Mouse (Mus musculus) liver, embryonic 14.5 days (tissue): ENCODE results near the gene Bub3. TPM values are rescaled to one million over a fixed set of nuclear protein-coding genes. Genes with fewer than 3 reads are reported as not detected.
A peak's percentile ranks its signal among the peaks of the same experiment; 100 is the strongest.

ENCODE experiments used
- ATAC-seq: fragments of 200-750 bp; cut with Nextera tagmentation; 2 replicates; pipeline ENCODE4 v1.8.0; 2017; ENCODE audit warnings: moderate number of reproducible peaks, mild to moderate bottlenecking, moderate library complexity; ENCODE audit not compliant: insufficient read depth
- DNase-seq, 3 experiments: peaks; one replicate each; pipeline ENCODE4 v3.0.0-alpha.2; 2012 to 2013; ENCODE audit warnings: low read depth in 3 of 3, low spot score in 3 of 3
- H3K27ac ChIP-seq: fragments of 300-500 bp; sonication (generic); 2 replicates; pipeline ENCODE4 v1.5.1; 2014; ENCODE audit warnings: moderate library complexity, mild to moderate bottlenecking, control low read depth, inconsistent platforms
- H3K27me3 ChIP-seq: fragments of 300-500 bp; sonication (generic); 2 replicates; pipeline ENCODE4 v1.6.1; 2014; ENCODE audit warnings: mild to moderate bottlenecking, low read length, moderate library complexity; ENCODE audit not compliant: control insufficient read depth, insufficient read depth
- H3K36me3 ChIP-seq: fragments of 300-500 bp; sonication (generic); replicated peaks from 2 replicates; pipeline ENCODE4 v1.6.1; 2014; ENCODE audit warnings: low read depth; ENCODE audit not compliant: control insufficient read depth, insufficient read depth
- H3K4me1 ChIP-seq, 2 experiments: fragments of 200-500 bp in 1 of 2; fragments of 300-500 bp in 1 of 2; sonication (generic) in 1 of 2; replicated peaks; 2 replicates each; pipeline ENCODE4 v1.6.1; 2012 to 2014; ENCODE audit warnings: antibody characterized with exemption in 1 of 2, inconsistent platforms in 1 of 2, low read length in 1 of 2; ENCODE audit not compliant: control insufficient read depth in 2 of 2, insufficient read depth in 2 of 2
- H3K4me2 ChIP-seq: fragments of 300-500 bp; sonication (generic); 2 replicates; pipeline ENCODE4 v1.6.1; 2014; ENCODE audit warnings: low read depth, mild to moderate bottlenecking, control low read depth, moderate library complexity
- H3K4me3 ChIP-seq, 2 experiments: fragments of 200-500 bp in 1 of 2; fragments of 300-500 bp in 1 of 2; sonication (generic) in 1 of 2; 2 replicates each; pipeline ENCODE4 v1.5.1; 2012 to 2014; ENCODE audit warnings: low read depth in 2 of 2, low read length in 2 of 2, mild to moderate bottlenecking in 2 of 2, control low read depth in 1 of 2, inconsistent platforms in 1 of 2, moderate library complexity in 1 of 2; ENCODE audit not compliant: insufficient read depth in 1 of 2
- H3K9ac ChIP-seq: fragments of 300-500 bp; sonication (generic); replicated peaks from 2 replicates; pipeline ENCODE4 v1.6.1; 2014; ENCODE audit warnings: mild to moderate bottlenecking, control low read depth, moderate library complexity
- H3K9me3 ChIP-seq: fragments of 300-500 bp; sonication (generic); 2 replicates; pipeline ENCODE4 v1.6.1; 2016; ENCODE audit warnings: low read length, mixed read lengths; ENCODE audit not compliant: control insufficient read depth
- CTCF ChIP-seq: IDR thresholded peaks from 2 replicates; pipeline ENCODE4 v1.5.1; 2016; ENCODE audit warnings: antibody characterized with exemption, low read depth, control low read depth
- EP300 ChIP-seq: IDR thresholded peaks from 2 replicates; pipeline ENCODE4 v1.6.1; 2016; ENCODE audit warnings: antibody characterized with exemption, low read depth
- WGBS: fragments of 180-500 bp; shearing (Covaris S2); extraction: QIAGEN DNeasy Blood & Tissue Kit; methylation state at CpG from one replicate; pipeline ENCODE4 v1.1.7; 2014; ENCODE audit not compliant: insufficient replicate concordance; 5-methylcytosine and 5-hydroxymethylcytosine counted together
- polyA plus RNA-seq, 2 experiments: library from polyadenylated mRNA; depleted of rRNA in 1 of 2; stranded (reverse) in 1 of 2; unstranded in 1 of 2; fragments of >200 nt; fragmentation: Nextera tagmentation in 1 of 2; extraction: Ambion mirVana in 1 of 2; gene quantifications; 2 replicates each; pipeline versions ENCODE4 v1.2.1 to v1.2.3; 2012 to 2014

Gene Bub3
- polyA plus RNA-seq, 2 experiments: 84.4 to 105 TPM

DNA sequence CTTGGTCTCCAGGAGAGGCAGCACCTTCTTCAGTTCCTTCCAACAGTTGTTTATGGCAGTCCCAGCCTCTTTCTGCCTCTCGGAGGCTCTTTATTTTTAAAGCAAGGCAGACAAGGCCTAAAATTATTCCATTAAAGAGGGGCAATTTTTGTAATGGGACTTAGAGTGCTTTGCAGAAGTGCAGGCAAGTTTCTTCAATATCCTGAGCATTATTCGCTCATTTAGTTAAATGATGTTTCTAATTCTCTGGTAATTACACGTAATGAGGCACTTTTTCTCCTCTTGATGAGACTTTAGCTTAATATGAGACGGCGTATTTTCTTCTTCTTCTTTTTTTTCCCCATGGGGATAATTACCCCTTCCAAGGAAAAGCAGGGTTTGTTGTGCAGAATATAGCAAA is 25.5 kb downstream of the Bub3 start:
- H3K9me3 ChIP-seq: no peaks in the 10 kb centered on the region
- DNase-seq (no peak), ATAC-seq (no peak)
- H3K27ac ChIP-seq: no peak overlapping the region
- H3K4me1 ChIP-seq: no peaks in the 10 kb centered on the region
- no peak for TF ChIP-seq EP300
- no peak for TF ChIP-seq CTCF
- no peaks in the 10 kb centered on the region for H3K27me3 ChIP-seq
- WGBS: 73% methylated on average over 5 of the region's 5 CpGs
- no peaks in the 10 kb centered on the region for H3K36me3 ChIP-seq
- H3K4me2 ChIP-seq: no peak overlapping the region
- no peak overlapping the region for H3K4me3 ChIP-seq
- no peak overlapping the region for H3K9ac ChIP-seq

DNA sequence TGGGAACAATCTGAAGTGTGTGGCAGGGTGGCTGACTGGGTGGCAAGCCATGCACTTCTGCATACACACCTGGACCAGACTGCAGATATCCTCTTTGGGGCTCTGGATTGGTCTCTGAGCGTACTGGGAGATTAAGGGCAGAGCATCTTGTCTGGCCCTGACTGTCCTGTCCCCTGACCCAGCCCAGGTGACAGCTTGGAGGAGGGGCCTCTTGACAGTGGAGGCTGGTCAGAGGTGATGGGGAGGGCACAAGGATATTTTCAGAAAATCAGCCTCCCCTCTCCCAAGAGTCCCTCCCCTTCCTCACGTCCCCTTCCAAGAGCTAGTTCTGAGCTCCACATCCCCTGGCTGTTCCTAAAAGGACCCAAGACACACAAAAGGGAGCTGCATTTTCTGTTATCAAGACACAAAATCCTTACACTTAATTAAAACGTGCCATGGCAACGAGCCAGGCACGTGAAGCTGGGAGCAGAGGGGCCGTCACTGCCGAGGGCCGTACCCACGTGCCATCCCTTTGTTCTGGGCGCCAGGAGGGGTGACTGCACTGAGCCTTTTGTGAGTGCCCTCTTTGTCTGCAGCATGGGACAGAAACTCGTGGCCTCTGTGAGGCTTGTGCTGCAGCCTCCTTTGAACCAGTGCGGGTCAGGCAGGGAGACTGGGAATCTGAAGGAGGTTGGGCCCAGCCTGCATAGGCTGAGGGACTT is 37.9 kb downstream of the Bub3 start:
- 23% methylated on average over 12 of the region's 12 CpGs for WGBS
- no peaks in the 10 kb centered on the region for H3K27me3 ChIP-seq
- H3K4me3 ChIP-seq: no peak overlapping the region
- no peak overlapping the region for H3K27ac ChIP-seq
- H3K4me2 ChIP-seq: no peak overlapping the region
- H3K9ac ChIP-seq: no peak overlapping the region
- no peaks in the 10 kb centered on the region for H3K9me3 ChIP-seq
- TF ChIP-seq EP300: no peak
- TF ChIP-seq CTCF: no peak
- H3K4me1 ChIP-seq: no peaks in the 10 kb centered on the region
- ATAC-seq: no peak
- no peaks in the 10 kb centered on the region for H3K36me3 ChIP-seq
- DNase-seq: no peak

DNA sequence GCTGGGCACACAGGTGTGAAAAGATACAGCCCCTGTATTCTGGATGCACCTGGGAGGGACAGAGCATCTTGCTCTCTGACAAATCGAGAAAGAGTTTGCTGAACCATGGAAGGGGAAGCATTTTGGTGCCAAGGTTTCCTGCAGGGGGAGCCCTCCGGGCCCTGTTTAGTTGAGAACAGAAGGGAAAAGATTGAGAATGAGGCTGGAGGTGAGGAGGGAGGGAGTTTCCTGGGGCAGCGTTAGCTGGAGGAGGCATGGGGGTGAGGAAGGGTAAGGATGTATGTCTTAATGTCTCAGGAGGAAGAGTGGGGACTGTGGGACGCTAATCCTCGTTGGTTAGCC is 38.4 kb downstream of the Bub3 start:
- Histone ChIP-seq H3K9me3 (no peaks in the 10 kb centered on the region), H3K36me3 (no peaks in the 10 kb centered on the region), H3K27ac (no peak overlapping the region), H3K9ac (no peak overlapping the region), H3K4me1 (no peaks in the 10 kb centered on the region), H3K27me3 (no peaks in the 10 kb centered on the region), H3K4me3 (no peak overlapping the region), H3K4me2 (no peak overlapping the region)
- WGBS: 2% methylated on average over 5 of the region's 5 CpGs
- peak; percentile 19; the same call in 1 of the 2 replicates for TF ChIP-seq CTCF
- no peak for TF ChIP-seq EP300
- DNase-seq (no peak), ATAC-seq (no peak)

DNA sequence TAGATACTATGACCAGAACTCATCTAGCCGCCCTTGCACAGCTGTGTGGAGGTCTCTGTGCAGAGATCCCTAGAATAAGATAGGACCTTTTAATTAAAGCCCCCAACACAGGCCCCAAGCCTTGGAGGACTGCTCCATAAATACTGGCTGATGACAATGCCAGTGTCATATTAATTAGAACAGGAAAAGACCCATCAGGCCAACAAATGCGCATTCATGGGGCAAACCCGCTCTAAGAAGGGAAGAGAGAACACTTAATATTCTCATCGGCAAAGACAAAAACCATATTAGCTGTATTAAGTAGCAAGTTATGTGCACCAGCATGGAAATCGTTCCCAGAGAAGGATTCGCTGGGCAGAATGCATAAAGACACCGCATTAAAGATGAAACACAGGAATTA is 42.1 kb downstream of the Bub3 start:
- Histone ChIP-seq H3K27ac (no peak overlapping the region), H3K27me3 (no peaks in the 10 kb centered on the region), H3K36me3 (no peaks in the 10 kb centered on the region), H3K4me3 (no peak overlapping the region), H3K4me2 (no peak overlapping the region), H3K9ac (no peak overlapping the region), H3K9me3 (no peaks in the 10 kb centered on the region), H3K4me1 (no peaks in the 10 kb centered on the region)
- no peak for DNase-seq
- 72% methylated on average over 7 of the region's 7 CpGs for WGBS
- no peak for ATAC-seq
- no peak for TF ChIP-seq CTCF

GRCm38 (mm10) chr7:131603186-131603585 is 43.2 kb downstream of the Bub3 start:
- H3K27ac ChIP-seq: no peak overlapping the region
- H3K27me3 ChIP-seq: no peaks in the 10 kb centered on the region
- WGBS: 5% methylated on average over 9 of the region's 11 CpGs
- no peak overlapping the region for H3K9ac ChIP-seq
- no peaks in the 10 kb centered on the region for H3K36me3 ChIP-seq
- ATAC-seq: no peak
- H3K4me3 ChIP-seq: no peak overlapping the region
- H3K4me1 ChIP-seq: no peaks in the 10 kb centered on the region
- no peaks in the 10 kb centered on the region for H3K9me3 ChIP-seq
- TF ChIP-seq EP300 (no peak), CTCF (no peak)
- no peak for DNase-seq
- H3K4me2 ChIP-seq: no peak overlapping the region
